Mouse (Mus musculus) intestine, postnatal 0 days (tissue): ENCODE results near the gene Miip. TPM values are rescaled to one million over a fixed set of nuclear protein-coding genes. Genes with fewer than 3 reads are reported as not detected.

ENCODE experiments used
- ATAC-seq: fragments of 200-750 bp; cut with Nextera tagmentation; 2 replicates; pipeline ENCODE4 v1.8.0; 2017; ENCODE audit warnings: mild to moderate bottlenecking, moderate TSS enrichment, moderate library complexity
- H3K27ac ChIP-seq: fragments of 300-500 bp; sonication (generic); 2 replicates; pipeline ENCODE4 v1.5.1; 2014; ENCODE audit warnings: mild to moderate bottlenecking, low read depth, low read length, moderate library complexity
- H3K27me3 ChIP-seq: fragments of 300-500 bp; sonication (generic); replicated peaks from 2 replicates; pipeline ENCODE4 v1.6.1; 2014; ENCODE audit warnings: low read length, mixed read lengths; ENCODE audit not compliant: control insufficient read depth, insufficient read depth
- H3K36me3 ChIP-seq: fragments of 300-500 bp; sonication (generic); 2 replicates; pipeline ENCODE4 v1.6.1; 2014; ENCODE audit warnings: mild to moderate bottlenecking, moderate library complexity; ENCODE audit not compliant: control insufficient read depth, insufficient read depth
- H3K4me1 ChIP-seq: fragments of 300-500 bp; sonication (generic); replicated peaks from 2 replicates; pipeline ENCODE4 v1.6.1; 2014; ENCODE audit warnings: antibody characterized with exemption, low read length, mixed read lengths; ENCODE audit not compliant: control insufficient read depth, insufficient read depth
- H3K4me2 ChIP-seq: fragments of 300-500 bp; sonication (generic); replicated peaks from 2 replicates; pipeline ENCODE4 v1.6.1; 2014; ENCODE audit warnings: low read depth, mild to moderate bottlenecking, moderate library complexity
- H3K4me3 ChIP-seq: fragments of 300-500 bp; sonication (generic); 2 replicates; pipeline ENCODE4 v1.5.1; 2014; ENCODE audit warnings: low read depth, low read length
- H3K9ac ChIP-seq: fragments of 300-500 bp; sonication (generic); 2 replicates; pipeline ENCODE4 v1.6.1; 2014; ENCODE audit warnings: mild to moderate bottlenecking, low read depth, low read length
- H3K9me3 ChIP-seq: fragments of 300-500 bp; sonication (generic); 2 replicates; pipeline ENCODE4 v1.6.1; 2016; ENCODE audit warnings: mixed run types; ENCODE audit not compliant: control insufficient read depth
- CTCF ChIP-seq: sonication (generic); IDR thresholded peaks from 2 replicates; pipeline ENCODE4 v1.5.1; 2016; ENCODE audit warnings: low read depth, mild to moderate bottlenecking, control low read depth, antibody characterized with exemption, moderate library complexity
- WGBS: fragments of 180-500 bp; shearing (Covaris S2); extraction: QIAGEN DNeasy Blood & Tissue Kit; methylation state at CpG from one replicate; pipeline ENCODE4 v1.1.7; 2014; 5-methylcytosine and 5-hydroxymethylcytosine counted together
- polyA plus RNA-seq: library from polyadenylated mRNA; unstranded; fragments of >200 nt; fragmentation: Nextera tagmentation; extraction: Ambion mirVana; gene quantifications from 2 replicates; pipeline ENCODE4 v1.2.1, GENCODE M21; 2015

The Miip gene
- polyA plus RNA-seq, 1 experiment from 2014 or later: 13.3 TPM

DNA sequence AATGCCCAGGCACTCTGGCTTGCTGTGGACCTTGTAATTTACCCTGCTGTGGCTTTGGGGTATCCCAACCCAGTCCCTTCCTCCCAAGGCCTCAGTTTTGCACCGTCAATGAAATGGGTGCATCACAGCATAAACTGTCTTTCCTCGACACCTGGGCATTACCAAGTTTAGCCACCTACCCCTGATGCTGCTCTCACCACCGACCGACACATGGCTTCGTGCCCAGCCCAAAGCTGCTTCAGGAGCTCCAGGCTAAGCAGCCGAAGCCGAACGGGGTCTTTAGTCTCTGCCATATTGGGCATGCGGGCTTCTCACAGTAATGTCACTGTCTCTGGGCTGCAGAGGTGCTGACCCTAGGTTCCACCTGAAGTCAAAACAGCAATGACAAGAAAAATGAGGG is 2.6 kb downstream of the Miip start:
- WGBS: 96% methylated on average over 9 of the region's 9 CpGs
- Histone ChIP-seq H3K36me3 (peaks cover 37% of the 10 kb centered on the region), H3K4me1 (peaks cover 3% of the 10 kb centered on the region; the same call in 1 of the 2 replicates), H3K4me2 (no peak overlapping the region), H3K27ac (no peak overlapping the region), H3K4me3 (no peak overlapping the region), H3K27me3 (no peaks in the 10 kb centered on the region), H3K9me3 (no peaks in the 10 kb centered on the region), H3K9ac (no peak overlapping the region)
- ATAC-seq: no peak
- TF ChIP-seq CTCF: no peak

DNA sequence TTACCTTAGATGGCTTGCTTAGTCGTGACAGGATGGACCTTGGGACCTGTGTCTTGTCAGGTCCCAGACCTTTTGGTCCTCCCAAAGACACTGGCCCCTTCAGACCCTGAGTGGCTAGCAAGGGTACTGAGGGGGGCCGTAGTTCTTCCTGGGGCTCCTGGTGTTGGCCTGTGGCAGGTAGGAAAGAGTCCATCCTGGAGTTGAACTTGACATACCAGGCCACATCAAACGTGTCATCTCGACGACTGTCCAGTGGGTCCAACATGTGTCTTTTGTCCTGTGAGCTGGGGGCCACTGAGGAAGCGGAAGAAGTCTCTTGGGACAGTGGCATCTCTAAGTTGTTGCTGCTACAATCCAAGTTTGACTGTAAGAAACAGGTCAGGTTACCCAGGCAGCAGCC is 3.0 kb downstream of the Miip start:
- H3K4me2 ChIP-seq: no peak overlapping the region
- ATAC-seq: no peak
- no peaks in the 10 kb centered on the region for H3K27me3 ChIP-seq
- H3K4me3 ChIP-seq: no peak overlapping the region
- no peaks in the 10 kb centered on the region for H3K9me3 ChIP-seq
- peaks cover 3% of the 10 kb centered on the region; the same call in 1 of the 2 replicates for H3K4me1 ChIP-seq
- 98% methylated on average over 6 of the region's 6 CpGs for WGBS
- no peak overlapping the region for H3K27ac ChIP-seq
- H3K9ac ChIP-seq: no peak overlapping the region
- no peak for TF ChIP-seq CTCF
- H3K36me3 ChIP-seq: peaks cover 41% of the 10 kb centered on the region

DNA sequence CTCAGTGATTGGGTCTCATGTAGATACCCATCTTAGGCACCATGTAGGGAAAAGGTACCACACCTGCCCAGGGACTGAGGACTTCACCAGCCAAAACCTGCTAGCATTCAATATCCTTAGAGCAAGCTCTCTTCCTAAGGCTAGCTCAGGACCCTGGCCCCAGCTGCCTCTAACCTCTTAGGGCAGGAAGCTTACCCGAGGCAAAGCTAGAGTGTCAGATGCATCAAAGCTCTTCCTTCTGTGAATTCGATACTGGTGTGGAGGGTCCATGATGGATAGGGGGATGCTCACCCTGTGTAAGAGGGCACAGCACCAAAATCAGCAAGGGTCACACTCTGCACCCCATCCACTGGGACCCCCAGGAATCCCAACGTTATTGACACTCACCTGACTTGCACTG is 6.6 kb downstream of the Miip start:
- H3K9me3 ChIP-seq: no peaks in the 10 kb centered on the region
- no peak overlapping the region for H3K4me3 ChIP-seq
- H3K27ac ChIP-seq: no peak overlapping the region
- 89% methylated on average over 3 of the region's 3 CpGs for WGBS
- no peaks in the 10 kb centered on the region for H3K27me3 ChIP-seq
- H3K36me3 ChIP-seq: peaks cover 48% of the 10 kb centered on the region
- no peak for ATAC-seq
- H3K4me2 ChIP-seq: no peak overlapping the region
- no peaks in the 10 kb centered on the region for H3K4me1 ChIP-seq
- no peak for TF ChIP-seq CTCF
- H3K9ac ChIP-seq: no peak overlapping the region

DNA sequence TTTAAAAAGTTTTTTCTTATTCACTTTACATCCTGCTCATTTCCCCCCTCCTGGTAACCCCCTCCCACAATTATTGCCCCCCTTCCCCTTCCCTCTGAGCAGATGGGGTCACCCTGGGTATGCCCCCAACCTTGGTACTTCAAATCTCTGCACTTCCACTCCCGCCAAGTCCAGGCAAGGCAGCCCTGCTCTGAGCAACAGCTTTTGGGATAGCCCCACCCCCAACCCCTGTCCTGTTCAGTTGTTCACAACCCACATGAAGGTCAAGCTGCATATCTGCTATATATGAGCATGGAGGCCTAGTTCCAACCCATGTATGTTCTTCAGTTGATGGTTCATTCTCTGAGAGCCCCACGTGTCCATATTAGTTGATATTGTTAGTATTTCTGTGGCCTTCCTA is 17.8 kb downstream of the Miip start:
- no peak overlapping the region for H3K4me2 ChIP-seq
- H3K4me1 ChIP-seq: peaks cover 5% of the 10 kb centered on the region; the same call in 1 of the 2 replicates
- WGBS: 83% methylated on average over 2 of the region's 2 CpGs
- H3K4me3 ChIP-seq: no peak overlapping the region
- no peak for TF ChIP-seq CTCF
- no peaks in the 10 kb centered on the region for H3K27me3 ChIP-seq
- no peaks in the 10 kb centered on the region for H3K36me3 ChIP-seq
- H3K27ac ChIP-seq: no peak overlapping the region
- no peaks in the 10 kb centered on the region for H3K9me3 ChIP-seq
- H3K9ac ChIP-seq: no peak overlapping the region
- ATAC-seq: no peak

DNA sequence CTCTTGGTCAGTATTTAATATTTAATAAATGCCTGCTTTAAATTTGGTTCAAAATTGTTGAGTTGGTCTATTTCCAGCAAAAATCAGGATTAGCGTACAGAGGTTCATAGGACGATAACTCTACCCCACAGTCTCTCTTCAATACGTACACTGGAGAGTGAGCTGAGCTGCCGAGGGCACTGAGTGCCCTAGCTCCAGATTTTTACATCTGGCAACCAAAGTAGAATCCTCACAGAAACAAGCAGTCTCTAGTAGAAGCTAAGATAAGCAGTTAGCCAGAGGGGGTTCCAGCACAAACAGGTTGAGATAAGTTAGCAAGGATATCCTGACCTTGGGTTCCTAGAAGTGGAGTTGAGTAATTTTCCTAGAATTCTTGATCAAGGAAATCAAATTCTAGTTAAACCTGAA is 20.0 kb downstream of the Miip start:
- Histone ChIP-seq H3K4me1 (peaks cover 5% of the 10 kb centered on the region; the same call in 1 of the 2 replicates), H3K27me3 (no peaks in the 10 kb centered on the region), H3K9ac (peak overlapping the region; percentile 65), H3K4me2 (peak overlapping the region; percentile 80), H3K27ac (peak overlapping the region; percentile 41; the same call in 1 of the 2 replicates), H3K4me3 (peak overlapping the region; percentile 96), H3K36me3 (peaks cover 4% of the 10 kb centered on the region), H3K9me3 (no peaks in the 10 kb centered on the region)
- WGBS: 2% methylated on average over 4 of the region's 4 CpGs
- TF ChIP-seq CTCF: no peak
- ATAC-seq: peak; percentile 57

DNA sequence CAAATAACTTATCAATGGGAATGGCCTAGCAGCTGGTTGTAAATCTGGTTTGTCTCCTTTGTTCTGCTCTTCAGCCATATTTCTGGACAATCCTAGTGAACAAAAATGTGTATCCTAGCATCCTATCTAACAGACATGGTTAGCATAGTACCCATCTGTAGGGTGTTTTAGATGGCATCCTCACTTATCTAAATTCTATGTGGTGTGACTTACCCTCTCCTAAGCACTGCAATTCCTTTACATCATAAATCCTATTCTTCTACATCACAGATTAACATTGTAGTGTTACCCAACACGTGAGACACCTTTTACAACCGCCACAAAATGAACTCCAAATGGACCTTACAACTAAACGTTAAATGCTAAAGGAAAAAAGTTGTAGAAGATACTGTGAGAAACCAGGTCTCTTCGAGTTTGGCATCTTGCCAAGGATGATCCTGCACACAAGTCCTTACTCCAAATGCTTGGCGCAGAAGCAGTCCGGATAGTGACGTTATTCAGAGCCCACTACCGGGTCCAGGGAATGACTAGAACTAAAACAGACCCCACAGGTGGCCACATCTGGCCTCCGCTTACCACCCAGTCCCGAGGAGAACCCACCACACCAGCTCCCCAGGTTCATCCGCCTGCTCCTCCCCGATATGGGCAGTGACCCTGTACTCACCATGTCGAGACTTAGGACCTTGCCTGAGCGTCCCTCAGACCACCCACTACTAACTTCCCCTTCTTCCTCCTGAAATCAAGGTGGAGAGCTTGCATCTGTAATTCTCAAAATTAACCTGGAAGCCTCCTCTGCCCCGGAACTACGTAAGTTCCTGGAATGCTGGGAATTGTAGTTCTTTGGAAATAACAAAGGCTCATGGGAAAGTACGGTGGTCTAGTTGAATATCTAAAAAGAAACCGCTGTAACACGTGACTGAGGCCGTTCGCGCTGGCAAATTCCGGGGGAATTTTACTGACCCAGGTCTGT is 20.7 kb downstream of the Miip start, which contains the start of gene Zfp933:
TSS of gene Zfp933 (minus strand) at position 753 of the 970 bp plus-strand sequence.
- 2% methylated on average over 23 of the region's 23 CpGs for whole genome bisulfite sequencing
- H3K27me3 ChIP-seq: no peaks in the 10 kb centered on the region
- ATAC-seq: peak; percentile 90
- TF ChIP-seq CTCF: no peak
- peak within 1 kb of the TSS; percentile 96 for H3K4me3 ChIP-seq
- peaks cover 7% of the 10 kb centered on the region for H3K36me3 ChIP-seq
- peak within 1 kb of the TSS; percentile 80 for H3K4me2 ChIP-seq
- H3K27ac ChIP-seq: peak within 1 kb of the TSS; percentile 41; the same call in 1 of the 2 replicates
- H3K9me3 ChIP-seq: no peaks in the 10 kb centered on the region
- peak within 1 kb of the TSS; percentile 65 for H3K9ac ChIP-seq
- H3K4me1 ChIP-seq: peaks cover 5% of the 10 kb centered on the region; the same call in 1 of the 2 replicates
